Comparison of ENCODE assay signal across 16 mouse cellular contexts in genomic region chr10:80738657-80739056, GRCm38 (mm10). TPM values are rescaled to one million over a fixed set of nuclear protein-coding genes. Genes with fewer than 3 reads are reported as not detected.
A peak's percentile ranks its signal among the peaks of the same experiment; 100 is the strongest.
DNase-seq lines count a peak whose midpoint lies in the region; ATAC-seq and TF ChIP-seq lines count a peak whose summit lies in the region.
"Had no signal": no experiment of that assay in that cellular context is flagged by ENCODE, and none has a peak within 500 bp of the region (broad histone marks: within the 10 kb centered on the region; RNA-seq: fewer than 3 reads in every experiment).

No protein-coding gene starts in this region.

- WGBS in intestine, postnatal 0 days, result 77% methylated on average over 1 of the region's 1 CpGs
- WGBS in intestine, embryonic 16.5 days, result 72% methylated on average over 1 of the region's 1 CpGs
- 62% methylated on average over 1 of the region's 1 CpGs for WGBS in midbrain, embryonic 15.5 days
- 74% methylated on average over 1 of the region's 1 CpGs for WGBS in midbrain, embryonic 14.5 days

- no peak overlapping the region for H3K27ac ChIP-seq in intestine, postnatal 0 days (ENCODE audit: low read depth, low read length)
- no peak overlapping the region for H3K27ac ChIP-seq in intestine, embryonic 16.5 days (ENCODE audit: low read length)
- no peak overlapping the region for H3K27ac ChIP-seq in midbrain, embryonic 15.5 days
- H3K27ac ChIP-seq in midbrain, embryonic 14.5 days (replicated peaks; ENCODE audit: low read depth, low read length), result no peak overlapping the region
- H3K27ac ChIP-seq: heart, embryonic 13.5 days; intestine, embryonic 15.5 days; stomach, embryonic 15.5 days had no signal

- no peaks in the 10 kb centered on the region; the same call in 1 of the 2 replicates for H3K36me3 ChIP-seq in intestine, postnatal 0 days (ENCODE audit: control insufficient read depth, insufficient read depth)
- peaks cover 4% of the 10 kb centered on the region; the same call in 1 of the 2 replicates for H3K36me3 ChIP-seq in intestine, embryonic 16.5 days (ENCODE audit: control insufficient read depth, insufficient read depth, low read length)
- H3K36me3 ChIP-seq in midbrain, embryonic 15.5 days (replicated peaks), result 0 out of 2 replicates have a peak, but pooled peaks cover 4% of the 10 kb centered on the region
- H3K36me3 ChIP-seq in midbrain, embryonic 14.5 days (ENCODE audit: control insufficient read depth, insufficient read depth, low read length), result peaks cover 15% of the 10 kb centered on the region
- peaks cover 59% of the 10 kb centered on the region for H3K36me3 ChIP-seq in E14TG2a.4 (ENCODE audit: insufficient read depth, low read length)
- H3K36me3 ChIP-seq: stomach, embryonic 15.5 days had no signal

- TF ChIP-seq CTCF in intestine, postnatal 0 days (IDR thresholded peaks at IDR 0.05; ENCODE audit: low read depth), result peak; percentile 38
- TF ChIP-seq CTCF in E14TG2a.4 (conservative IDR thresholded peaks at IDR 0.05; ENCODE audit: low read length), result peak; percentile 38

- peaks cover 6% of the 10 kb centered on the region; the same call in 1 of the 2 replicates for H3K4me1 ChIP-seq in intestine, postnatal 0 days (replicated peaks; ENCODE audit: control insufficient read depth, insufficient read depth, low read length)
- peaks cover 37% of the 10 kb centered on the region for H3K4me1 ChIP-seq in intestine, embryonic 16.5 days (ENCODE audit: control insufficient read depth, insufficient read depth, low read length)
- H3K4me1 ChIP-seq in midbrain, embryonic 15.5 days, result peaks cover 49% of the 10 kb centered on the region
- H3K4me1 ChIP-seq in midbrain, embryonic 14.5 days (ENCODE audit: control insufficient read depth, insufficient read depth, low read length), result peaks cover 18% of the 10 kb centered on the region
- peaks cover 61% of the 10 kb centered on the region for H3K4me1 ChIP-seq in E14TG2a.4 (replicated peaks; ENCODE audit: low read depth, low read length)

- no peak overlapping the region for H3K4me2 ChIP-seq in intestine, postnatal 0 days (replicated peaks; ENCODE audit: low read depth)
- H3K4me2 ChIP-seq in intestine, embryonic 16.5 days (ENCODE audit: low read depth, low read length), result no peak overlapping the region
- H3K4me2 ChIP-seq in midbrain, embryonic 15.5 days, result 0 out of 2 replicates have a peak overlapping the region, but pooled peaks have one; percentile 1
- H3K4me2 ChIP-seq in midbrain, embryonic 14.5 days (ENCODE audit: low read length), result no peak overlapping the region
- H3K4me2 ChIP-seq: heart, embryonic 13.5 days; intestine, embryonic 15.5 days; stomach, embryonic 15.5 days had no signal

- no peak overlapping the region for H3K4me3 ChIP-seq in intestine, postnatal 0 days (ENCODE audit: low read depth, low read length)
- H3K4me3 ChIP-seq in intestine, embryonic 16.5 days (ENCODE audit: low read length), result no peak overlapping the region
- no peak overlapping the region for H3K4me3 ChIP-seq in midbrain, embryonic 15.5 days
- H3K4me3 ChIP-seq in midbrain, embryonic 14.5 days (replicated peaks; ENCODE audit: low read depth, low read length), result no peak overlapping the region
- no peak overlapping the region for H3K4me3 ChIP-seq in E14TG2a.4 (replicated peaks; ENCODE audit: low read length)
- H3K4me3 ChIP-seq: heart, embryonic 13.5 days; intestine, embryonic 15.5 days; stomach, embryonic 15.5 days had no signal

- no peaks in the 10 kb centered on the region for H3K9me3 ChIP-seq in intestine, postnatal 0 days (ENCODE audit: control insufficient read depth)
- H3K9me3 ChIP-seq in intestine, embryonic 16.5 days (ENCODE audit: control insufficient read depth, low read length), result no peaks in the 10 kb centered on the region
- no peaks in the 10 kb centered on the region for H3K9me3 ChIP-seq in midbrain, embryonic 15.5 days
- no peaks in the 10 kb centered on the region for H3K9me3 ChIP-seq in midbrain, embryonic 14.5 days (ENCODE audit: control insufficient read depth, low read length)
- no peaks in the 10 kb centered on the region for H3K9me3 ChIP-seq in E14TG2a.4 (ENCODE audit: low read length)
- H3K9me3 ChIP-seq: heart, embryonic 13.5 days; intestine, embryonic 15.5 days; stomach, embryonic 15.5 days had no signal

- no peaks in the 10 kb centered on the region for H3K27me3 ChIP-seq in intestine, postnatal 0 days (replicated peaks; ENCODE audit: control insufficient read depth, insufficient read depth, low read length)
- H3K27me3 ChIP-seq in intestine, embryonic 16.5 days (replicated peaks; ENCODE audit: control insufficient read depth, insufficient read depth, low read length), result no peaks in the 10 kb centered on the region
- H3K27me3 ChIP-seq in midbrain, embryonic 15.5 days (replicated peaks), result no peaks in the 10 kb centered on the region
- H3K27me3 ChIP-seq in midbrain, embryonic 14.5 days (ENCODE audit: control insufficient read depth, insufficient read depth, low read length), result no peaks in the 10 kb centered on the region
- no peaks in the 10 kb centered on the region for H3K27me3 ChIP-seq in E14TG2a.4 (ENCODE audit: insufficient read depth, low read length)
- H3K27me3 ChIP-seq: heart, embryonic 13.5 days; intestine, embryonic 15.5 days; stomach, embryonic 15.5 days had no signal

- ATAC-seq in intestine, postnatal 0 days, result no peak
- ATAC-seq in intestine, embryonic 16.5 days, result no peak
- ATAC-seq in midbrain, embryonic 15.5 days (replicated peaks), result no peak
- ATAC-seq in midbrain, embryonic 14.5 days (ENCODE audit: low FRiP score, low TSS enrichment), result no peak
- ATAC-seq: intestine, embryonic 15.5 days had no signal

- no peak overlapping the region for H3K9ac ChIP-seq in intestine, postnatal 0 days (ENCODE audit: low read depth, low read length)
- no peak overlapping the region for H3K9ac ChIP-seq in intestine, embryonic 16.5 days (ENCODE audit: low read depth, low read length)
- no peak overlapping the region for H3K9ac ChIP-seq in midbrain, embryonic 15.5 days
- no peak overlapping the region for H3K9ac ChIP-seq in midbrain, embryonic 14.5 days (replicated peaks; ENCODE audit: low read length)
- H3K9ac ChIP-seq: heart, embryonic 13.5 days; intestine, embryonic 15.5 days; stomach, embryonic 15.5 days had no signal

- DNase-seq in midbrain, embryonic 14.5 days, result no peak
- peak; percentile 48 for DNase-seq in naive thymus-derived CD4-positive, alpha-beta T cell, adult 2 months (ENCODE audit: low read depth)
- DNase-seq in adrenal gland, adult (ENCODE audit: inconsistent age in 2 of 2, low spot score in 1 of 2), result no peak
- DNase-seq in thymus, postnatal 25 days, result no peak
- DNase-seq: cerebellum, adult 11-12 months; gastrocnemius, postnatal 36 days; kidney, postnatal 25 days; lung, adult 18-20 months; thymus, postnatal 36 days had no signal

RNA-seq across cellular contexts. Expression of gene Ap3d1, which starts 3.4 kb away (rescaled TPM):
- polyA plus RNA-seq in intestine, postnatal 0 days (2015; fragmentation: Nextera tagmentation; extraction: Ambion mirVana), result 41.3 and 49.5 TPM in 2 replicates
- 57.9 and 58.4 TPM in 2 replicates for polyA plus RNA-seq in intestine, embryonic 16.5 days (2015; fragmentation: Nextera tagmentation; extraction: Ambion mirVana)
- polyA plus RNA-seq in midbrain, embryonic 15.5 days (2015; fragmentation: Nextera tagmentation; extraction: Ambion mirVana), result 117 and 122 TPM in 2 replicates
- 106 and 116 TPM in 2 replicates for polyA plus RNA-seq in midbrain, embryonic 14.5 days (2014; fragmentation: Nextera tagmentation; extraction: Ambion mirVana)

RNA-seq across cellular contexts. Expression of gene Dot1l, which starts 16.3 kb away (rescaled TPM):
- 6.2 and 7.6 TPM in 2 replicates for polyA plus RNA-seq in intestine, postnatal 0 days (2015; fragmentation: Nextera tagmentation; extraction: Ambion mirVana)
- polyA plus RNA-seq in intestine, embryonic 16.5 days (2015; fragmentation: Nextera tagmentation; extraction: Ambion mirVana), result 9.5 and 9.7 TPM in 2 replicates
- polyA plus RNA-seq in midbrain, embryonic 15.5 days (2015; fragmentation: Nextera tagmentation; extraction: Ambion mirVana), result 21.0 and 25.9 TPM in 2 replicates
- polyA plus RNA-seq in midbrain, embryonic 14.5 days (2014; fragmentation: Nextera tagmentation; extraction: Ambion mirVana), result 23.4 and 27.9 TPM in 2 replicates

RNA-seq across cellular contexts. Expression of gene Izumo4, which starts 36.7 kb away (rescaled TPM):
- polyA plus RNA-seq in intestine, postnatal 0 days (2015; fragmentation: Nextera tagmentation; extraction: Ambion mirVana), result 12.2 and 14.4 TPM in 2 replicates
- polyA plus RNA-seq in intestine, embryonic 16.5 days (2015; fragmentation: Nextera tagmentation; extraction: Ambion mirVana), result 18.5 and 25.0 TPM in 2 replicates
- polyA plus RNA-seq in midbrain, embryonic 15.5 days (2015; fragmentation: Nextera tagmentation; extraction: Ambion mirVana), result 42.9 and 50.9 TPM in 2 replicates
- 22.4 and 25.1 TPM in 2 replicates for polyA plus RNA-seq in midbrain, embryonic 14.5 days (2014; fragmentation: Nextera tagmentation; extraction: Ambion mirVana)

RNA-seq across cellular contexts. Expression of gene Mob3a, which starts 36.9 kb away (rescaled TPM):
- 14.4 and 15.4 TPM in 2 replicates for polyA plus RNA-seq in intestine, postnatal 0 days (2015; fragmentation: Nextera tagmentation; extraction: Ambion mirVana)
- polyA plus RNA-seq in intestine, embryonic 16.5 days (2015; fragmentation: Nextera tagmentation; extraction: Ambion mirVana), result 39.8 and 41.8 TPM in 2 replicates
- polyA plus RNA-seq in midbrain, embryonic 15.5 days (2015; fragmentation: Nextera tagmentation; extraction: Ambion mirVana), result 63.4 and 64.3 TPM in 2 replicates
- 45.2 and 47.3 TPM in 2 replicates for polyA plus RNA-seq in midbrain, embryonic 14.5 days (2014; fragmentation: Nextera tagmentation; extraction: Ambion mirVana)

RNA-seq across cellular contexts. Expression of gene Sf3a2, which starts 59.3 kb away (rescaled TPM):
- 35.5 and 39.0 TPM in 2 replicates for polyA plus RNA-seq in intestine, postnatal 0 days (2015; fragmentation: Nextera tagmentation; extraction: Ambion mirVana)
- 62.3 and 63.0 TPM in 2 replicates for polyA plus RNA-seq in intestine, embryonic 16.5 days (2015; fragmentation: Nextera tagmentation; extraction: Ambion mirVana)
- 60.3 and 62.6 TPM in 2 replicates for polyA plus RNA-seq in midbrain, embryonic 15.5 days (2015; fragmentation: Nextera tagmentation; extraction: Ambion mirVana)
- 57.2 and 75.1 TPM in 2 replicates for polyA plus RNA-seq in midbrain, embryonic 14.5 days (2014; fragmentation: Nextera tagmentation; extraction: Ambion mirVana)
